Mouse (Mus musculus) spleen, adult 2 months (tissue): ENCODE measurements at regions not wholly inside any gene's neighbourhood (a gene's known extent, or its start where the extent isn't known, plus 50 kb on each side); places are given as distances from the start of the nearest gene placed in this dataset.

ENCODE experiments used
- DNase-seq, 2 experiments: peaks; one replicate each; pipeline versions ENCODE4 v3.0.0 to v3.0.0-alpha.2; 2012 to 2021; ENCODE audit warnings: low spot score in 2 of 2, low read depth in 1 of 2
- H3K27ac ChIP-seq: fragments of 200-500 bp; 2 replicates; pipeline ENCODE4 v1.5.1; 2012; ENCODE audit warnings: low read length, inconsistent platforms; ENCODE audit not compliant: insufficient read depth
- H3K27me3 ChIP-seq: fragments of 200-500 bp; 2 replicates; pipeline ENCODE4 v1.6.1; 2012; ENCODE audit warnings: mild to moderate bottlenecking, moderate library complexity, low read length, inconsistent platforms; ENCODE audit not compliant: control insufficient read depth, insufficient read depth
- H3K36me3 ChIP-seq: fragments of 200-500 bp; 2 replicates; pipeline ENCODE4 v1.6.1; 2012; ENCODE audit warnings: mild to moderate bottlenecking, low read length, inconsistent platforms; ENCODE audit not compliant: control insufficient read depth, insufficient read depth
- H3K4me1 ChIP-seq: fragments of 200-500 bp; 2 replicates; pipeline ENCODE4 v1.6.1; 2011; ENCODE audit warnings: inconsistent platforms; ENCODE audit not compliant: control insufficient read depth, insufficient read depth, insufficient read length
- H3K4me3 ChIP-seq: fragments of 200-500 bp; 2 replicates; pipeline ENCODE4 v1.5.1; 2011; ENCODE audit warnings: mild to moderate bottlenecking, inconsistent platforms; ENCODE audit not compliant: insufficient read depth, insufficient read length; ENCODE audit errors: extremely low read depth
- CTCF ChIP-seq: fragments of 200-500 bp; IDR thresholded peaks from 2 replicates; pipeline ENCODE4 v1.5.1; 2011; ENCODE audit warnings: mild to moderate bottlenecking, inconsistent platforms; ENCODE audit not compliant: insufficient read depth, insufficient read length, insufficient replicate concordance; ENCODE audit errors: extremely low read depth
- POLR2A ChIP-seq: fragments of 200-500 bp; IDR thresholded peaks from 2 replicates; pipeline ENCODE4 v1.6.1; 2011; ENCODE audit warnings: low read depth, low read length, inconsistent platforms
- WGBS: fragments of 180-500 bp; shearing (Covaris S2); methylation state at CpG from one replicate; pipeline ENCODE4 v1.1.7; 2018; 5-methylcytosine and 5-hydroxymethylcytosine counted together

GRCm38 (mm10) chr11:113070365-113070764, 288.3 kb downstream of the Sox9 start:
- TF ChIP-seq CTCF = no peak
- 80% methylated on average over 4 of the region's 4 CpGs for WGBS
- Histone ChIP-seq H3K4me3 (no peak overlapping the region), H3K27me3 (no peaks in the 10 kb centered on the region), H3K36me3 (no peaks in the 10 kb centered on the region), H3K4me1 (no peaks in the 10 kb centered on the region), H3K27ac (no peak overlapping the region)
- DNase-seq = no peak

DNA sequence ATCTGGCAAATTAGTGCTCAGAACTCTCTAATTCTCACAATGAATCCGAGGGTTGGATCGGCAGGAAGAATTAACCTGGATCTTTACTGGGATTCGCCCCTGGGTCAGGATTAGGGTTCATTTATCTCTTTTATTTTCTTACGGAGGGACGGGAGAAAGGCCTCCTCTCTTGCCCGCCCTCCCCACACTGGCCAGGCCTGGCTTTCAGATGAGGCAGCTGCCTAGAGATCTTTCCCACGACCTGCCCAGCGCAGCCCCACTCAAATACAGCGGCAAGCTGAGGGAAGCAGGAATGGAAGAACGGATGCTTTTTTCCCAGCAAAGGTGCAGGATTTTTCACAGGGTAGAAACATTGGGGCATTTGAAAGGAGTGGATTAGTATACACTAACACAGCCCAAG, 289.9 kb downstream of the Sox9 start:
- H3K36me3 ChIP-seq = no peaks in the 10 kb centered on the region
- H3K4me1 ChIP-seq = no peaks in the 10 kb centered on the region
- H3K27me3 ChIP-seq = no peaks in the 10 kb centered on the region
- TF ChIP-seq POLR2A (no peak), CTCF (no peak)
- 88% methylated on average over 10 of the region's 10 CpGs for WGBS
- DNase-seq = no peak
- no peak overlapping the region for H3K4me3 ChIP-seq
- no peak overlapping the region for H3K27ac ChIP-seq

DNA sequence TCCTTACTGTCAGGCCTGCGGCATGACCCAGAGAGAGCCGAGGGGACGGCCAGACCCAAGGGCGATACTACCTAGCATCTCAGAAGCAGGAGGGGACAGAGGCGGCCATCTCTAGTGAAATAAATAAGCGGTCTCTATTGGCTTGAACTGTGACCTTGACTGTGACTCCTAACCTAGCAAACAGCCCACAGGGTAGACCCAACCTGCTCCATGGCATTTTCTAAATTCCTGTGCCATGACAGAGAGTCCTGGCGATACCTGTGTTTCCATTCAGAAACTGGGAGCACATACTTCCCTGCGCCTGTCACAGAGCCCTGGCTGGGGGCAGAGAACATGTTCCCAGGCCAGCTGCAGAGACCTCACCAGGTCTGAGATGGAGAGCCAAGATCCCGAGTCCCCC, 292.3 kb downstream of the Sox9 start:
- H3K36me3 ChIP-seq = no peaks in the 10 kb centered on the region
- WGBS = 95% methylated on average over 9 of the region's 9 CpGs
- H3K27ac ChIP-seq = no peak overlapping the region
- no peaks in the 10 kb centered on the region for H3K27me3 ChIP-seq
- TF ChIP-seq POLR2A = no peak
- TF ChIP-seq CTCF = no peak
- no peak for DNase-seq
- H3K4me1 ChIP-seq = no peaks in the 10 kb centered on the region; the same call in 1 of the 2 replicates
- no peak overlapping the region for H3K4me3 ChIP-seq

- 93% methylated on average over 4 of the region's 4 CpGs for WGBS
- Histone ChIP-seq H3K4me1 (no peaks in the 10 kb centered on the region; the same call in 1 of the 2 replicates), H3K36me3 (no peaks in the 10 kb centered on the region), H3K27me3 (no peaks in the 10 kb centered on the region), H3K27ac (no peak overlapping the region), H3K4me3 (no peak overlapping the region)
- no peak for DNase-seq
- TF ChIP-seq POLR2A (no peak), CTCF (no peak)
Measured at GRCm38 (mm10) chr11:113076371-113076770, 294.3 kb downstream of the Sox9 start.

DNA sequence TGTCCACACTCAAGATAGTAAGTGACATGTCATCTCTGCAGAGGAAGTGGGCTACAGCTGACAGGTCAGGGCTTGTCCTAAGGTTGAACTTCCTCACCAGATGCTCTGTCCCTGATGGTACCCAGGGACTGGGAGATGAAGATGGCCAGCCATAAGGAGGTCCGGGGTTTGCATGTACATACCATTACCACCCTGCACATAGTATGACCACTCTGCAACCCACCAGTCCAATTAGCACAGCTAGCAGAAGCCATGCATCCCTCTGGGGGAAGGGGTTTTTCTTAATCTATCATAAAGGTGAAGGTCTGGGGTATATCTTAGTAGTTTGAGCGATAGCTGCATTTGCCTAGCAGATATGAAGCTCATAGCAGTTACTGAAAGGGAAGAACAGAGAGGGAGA, 298.3 kb downstream of the Sox9 start:
- DNase-seq = no peak
- no peak overlapping the region for H3K27ac ChIP-seq
- TF ChIP-seq POLR2A = no peak
- no peak for TF ChIP-seq CTCF
- no peaks in the 10 kb centered on the region for H3K36me3 ChIP-seq
- no peak overlapping the region for H3K4me3 ChIP-seq
- H3K27me3 ChIP-seq = no peaks in the 10 kb centered on the region
- no peaks in the 10 kb centered on the region; the same call in 1 of the 2 replicates for H3K4me1 ChIP-seq
- WGBS = 81% methylated on average over 2 of the region's 2 CpGs

GRCm38 (mm10) chr11:113084442-113084841, 302.4 kb downstream of the Sox9 start:
- no peaks in the 10 kb centered on the region for H3K36me3 ChIP-seq
- TF ChIP-seq POLR2A = no peak
- no peak for TF ChIP-seq CTCF
- DNase-seq = no peak
- H3K4me1 ChIP-seq = no peaks in the 10 kb centered on the region
- H3K4me3 ChIP-seq = no peak overlapping the region
- WGBS = 91% methylated on average over 6 of the region's 6 CpGs
- no peak overlapping the region for H3K27ac ChIP-seq
- H3K27me3 ChIP-seq = no peaks in the 10 kb centered on the region

GRCm38 (mm10) chr11:113085556-113085955, 303.5 kb downstream of the Sox9 start:
- Histone ChIP-seq H3K27ac (no peak overlapping the region), H3K27me3 (no peaks in the 10 kb centered on the region), H3K4me1 (no peaks in the 10 kb centered on the region), H3K36me3 (no peaks in the 10 kb centered on the region), H3K4me3 (no peak overlapping the region)
- DNase-seq = no peak
- no peak for TF ChIP-seq CTCF
- TF ChIP-seq POLR2A = no peak
- 89% methylated on average over 9 of the region's 9 CpGs for whole genome bisulfite sequencing
